In genomic region chr11:42181973-42182824, GRCm38 (mm10) we compare ENCODE assay signal across 8 mouse cellular contexts. TPM values are rescaled to one million over a fixed set of nuclear protein-coding genes. Genes with fewer than 3 reads are reported as not detected.
A peak's percentile ranks its signal among the peaks of the same experiment; 100 is the strongest.
DNase-seq lines count a peak whose midpoint lies in the region; ATAC-seq and TF ChIP-seq lines count a peak whose summit lies in the region.
"Had no signal": no experiment of that assay in that cellular context is flagged by ENCODE, and none has a peak within 500 bp of the region (broad histone marks: within the 10 kb centered on the region; RNA-seq: fewer than 3 reads in every experiment).

No protein-coding gene starts in this region.

- ATAC-seq in hindbrain, postnatal 0 days, result peak; percentile 92
- ATAC-seq in limb, embryonic 14.5 days (ENCODE audit: low FRiP score, low read depth), result peak; percentile 68

- H3K27ac ChIP-seq in embryonic fibroblast, embryonic 13.5 days (ENCODE audit: insufficient read depth, low read length), result no peak overlapping the region
- peak overlapping the region; percentile 82 for H3K27ac ChIP-seq in hindbrain, postnatal 0 days
- H3K27ac ChIP-seq in limb, embryonic 14.5 days (replicated peaks; ENCODE audit: low read depth, low read length), result no peak overlapping the region

- H3K4me1 ChIP-seq in embryonic fibroblast, embryonic 13.5 days (ENCODE audit: control insufficient read depth, insufficient read depth, low read length), result no peaks in the 10 kb centered on the region
- H3K4me1 ChIP-seq in hindbrain, postnatal 0 days (ENCODE audit: insufficient read depth, low read length), result no peaks in the 10 kb centered on the region
- H3K4me1 ChIP-seq in limb, embryonic 14.5 days (ENCODE audit: control insufficient read depth, insufficient read depth, low read length), result 0 out of 2 replicates have a peak, but pooled peaks cover 2% of the 10 kb centered on the region

- H3K4me3 ChIP-seq in embryonic fibroblast, embryonic 13.5 days (ENCODE audit: insufficient read depth, low read length), result peak overlapping the region; percentile 40
- H3K4me3 ChIP-seq in hindbrain, postnatal 0 days (ENCODE audit: low read length), result peak overlapping the region; percentile 68
- H3K4me3 ChIP-seq in limb, embryonic 14.5 days (replicated peaks; ENCODE audit: low read length), result peak overlapping the region; percentile 50
- H3K4me3 ChIP-seq: erythroblast, embryonic 14.5 days had no signal

- peak overlapping the region; percentile 77 for H3K4me2 ChIP-seq in hindbrain, postnatal 0 days (ENCODE audit: low read depth, low read length)
- H3K4me2 ChIP-seq in limb, embryonic 14.5 days (replicated peaks; ENCODE audit: low read depth, low read length, severe bottlenecking), result peak overlapping the region; percentile 84

- TF ChIP-seq POLR2A in embryonic fibroblast, embryonic 13.5 days (IDR thresholded peaks at IDR 0.05; ENCODE audit: low read depth, low read length), result no peak
- no peak for TF ChIP-seq POLR2A in limb, embryonic 14.5 days (IDR thresholded peaks at IDR 0.05; ENCODE audit: borderline replicate concordance, extremely low read depth, insufficient read depth, insufficient read length)

- H3K9me3 ChIP-seq in hindbrain, postnatal 0 days (ENCODE audit: low read length), result no peaks in the 10 kb centered on the region
- H3K9me3 ChIP-seq in limb, embryonic 14.5 days (ENCODE audit: control insufficient read depth, low read length), result no peaks in the 10 kb centered on the region

- WGBS in hindbrain, postnatal 0 days, result under 1% methylated on average over 35 of the region's 35 CpGs
- WGBS in limb, embryonic 14.5 days, result under 1% methylated on average over 35 of the region's 35 CpGs

- H3K27me3 ChIP-seq in hindbrain, postnatal 0 days (ENCODE audit: insufficient read depth, low read length), result no peaks in the 10 kb centered on the region
- H3K27me3 ChIP-seq in limb, embryonic 14.5 days (ENCODE audit: control insufficient read depth, insufficient read depth, low read length), result peaks cover 9% of the 10 kb centered on the region; the same call in 1 of the 2 replicates

- no peaks in the 10 kb centered on the region for H3K36me3 ChIP-seq in hindbrain, postnatal 0 days (ENCODE audit: insufficient read depth, low read length)
- H3K36me3 ChIP-seq in limb, embryonic 14.5 days (ENCODE audit: control insufficient read depth, insufficient read depth, low read length), result no peaks in the 10 kb centered on the region

- peak overlapping the region; percentile 78 for H3K9ac ChIP-seq in hindbrain, postnatal 0 days (replicated peaks; ENCODE audit: low read length)
- H3K9ac ChIP-seq in limb, embryonic 14.5 days (ENCODE audit: low read depth, low read length, severe bottlenecking), result peak overlapping the region; percentile 59; the same call in 1 of the 2 replicates

- TF ChIP-seq CTCF in embryonic fibroblast, embryonic 13.5 days (IDR thresholded peaks at IDR 0.05; ENCODE audit: borderline replicate concordance, insufficient read depth, low read length), result no peak
- no peak for TF ChIP-seq CTCF in hindbrain, postnatal 0 days (IDR thresholded peaks at IDR 0.05; ENCODE audit: low read depth)

- peak; percentile 39 for DNase-seq in ES-CJ7 (ENCODE audit: low read depth, low spot score)
- peak; percentile 11 to 14 for DNase-seq in adrenal gland, postnatal 36 days
- DNase-seq in hindbrain, postnatal 0 days (ENCODE audit: low spot score), result peak; percentile 78
- peak; percentile 38 for DNase-seq in limb, embryonic 14.5 days (ENCODE audit: low spot score)
- peak; percentile 62 for DNase-seq in retina, postnatal 1 day
- DNase-seq in urinary bladder, postnatal 4 days (ENCODE audit: low spot score in 2 of 2), result no peak

RNA-seq across cellular contexts. Expression of gene Gabra1, which starts 0.5 kb away (rescaled TPM):
- under 1 TPM in 1 of 2 experiments, not detected in 1; 0.33 TPM for total RNA-seq in adrenal gland, postnatal 36 days (2021)
- 0.30 and 1.1 TPM in 2 replicates for polyA plus RNA-seq in embryonic fibroblast, embryonic 13.5 days (2011; ENCODE audit: insufficient read length, low read depth, missing spikeins)
- total RNA-seq in hindbrain, postnatal 0 days (2014; rRNA removed), result 23.9 and 31.3 TPM in 2 replicates
- 25.8 and 27.9 TPM in 2 replicates for polyA plus RNA-seq in hindbrain, postnatal 0 days (2015; fragmentation: Nextera tagmentation; extraction: Ambion mirVana)
- polyA plus RNA-seq in limb, embryonic 14.5 days (2012; rRNA removed), result 0.83 and 1.2 TPM in 2 replicates
- 2.5 and 2.8 TPM in 2 replicates for polyA plus RNA-seq in limb, embryonic 14.5 days (2014; fragmentation: Nextera tagmentation; extraction: Ambion mirVana)
- polyA plus RNA-seq: erythroblast, embryonic 14.5 days had no signal

Comparison
In these comparisons a context has a peak if more than half of its experiments do, and no peak if none do; other contexts are left out.
1. DNase-seq: peak in ES-CJ7 (single experiment), adrenal gland, postnatal 36 days (2 of 2), hindbrain, postnatal 0 days (single experiment), limb, embryonic 14.5 days (single experiment) and retina, postnatal 1 day (single experiment); none in urinary bladder, postnatal 4 days (0 of 2).
2. Peak in every context shown above with its lines, with median percentiles within 50 percentile points of each other: H3K4me3 ChIP-seq.